Mouse (Mus musculus): ENCODE data around the gene Trim2. TPM values are rescaled to one million over a fixed set of nuclear protein-coding genes. Genes with fewer than 3 reads are reported as not detected.

Trim2 gene
- polyA plus RNA-seq, 1 experiment from 2014 or later: 194 TPM

GRCm38 (mm10) chr3:84278809-84279208, 27.9 kb downstream of the Trim2 start:
- Histone ChIP-seq H3K27ac (replicated peaks) (no peak overlapping the region), H3K4me2 (replicated peaks) (no peak overlapping the region), H3K4me3 (no peak overlapping the region), H3K27me3 (no peaks in the 10 kb centered on the region), H3K9ac (replicated peaks) (no peak overlapping the region), H3K36me3 (0 out of 2 replicates have a peak, but pooled peaks cover 3% of the 10 kb centered on the region), H3K4me1 (peaks cover 35% of the 10 kb centered on the region), H3K9me3 (no peaks in the 10 kb centered on the region)
- no peak for ATAC-seq (replicated peaks)
- WGBS: 67% methylated on average over 4 of the region's 4 CpGs

DNA sequence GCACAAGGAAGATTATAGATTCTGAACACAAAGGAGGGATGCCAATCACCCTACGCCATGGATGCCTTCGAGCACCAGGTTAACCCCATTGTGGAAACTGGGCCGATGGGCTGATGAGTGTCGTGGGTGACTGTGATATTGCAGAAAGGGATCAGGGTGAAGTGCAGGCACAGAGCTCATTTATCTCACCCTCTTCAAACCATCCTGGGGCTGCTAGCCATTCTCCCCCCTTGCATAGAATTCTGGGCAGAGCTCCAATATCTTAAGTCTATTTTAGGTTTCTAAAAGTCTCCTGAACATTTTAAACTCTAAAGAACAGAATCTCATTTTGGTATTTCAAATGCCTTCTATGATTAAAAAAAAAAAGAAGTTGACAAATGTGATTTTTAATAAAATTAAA, 31.6 kb downstream of the Trim2 start:
- WGBS: 64% methylated on average over 4 of the region's 4 CpGs
- Histone ChIP-seq H3K4me2 (replicated peaks) (no peak overlapping the region), H3K4me1 (peaks cover 29% of the 10 kb centered on the region), H3K4me3 (no peak overlapping the region), H3K27ac (replicated peaks) (no peak overlapping the region), H3K9ac (replicated peaks) (no peak overlapping the region), H3K9me3 (no peaks in the 10 kb centered on the region), H3K36me3 (0 out of 2 replicates have a peak, but pooled peaks cover 3% of the 10 kb centered on the region), H3K27me3 (no peaks in the 10 kb centered on the region)
- ATAC-seq (replicated peaks): no peak

- WGBS: 83% methylated on average over 10 of the region's 10 CpGs
- no peak overlapping the region for H3K4me2 ChIP-seq (replicated peaks)
- ATAC-seq (replicated peaks): no peak
These were observed 34.2 kb downstream of the Trim2 start for GRCm38 (mm10) chr3:84272293-84273015.

GRCm38 (mm10) chr3:84271794-84272193, 34.9 kb downstream of the Trim2 start:
- no peak overlapping the region for H3K4me2 ChIP-seq (replicated peaks)
- H3K4me3 ChIP-seq: no peak overlapping the region
- H3K4me1 ChIP-seq: peaks cover 26% of the 10 kb centered on the region
- no peak overlapping the region for H3K9ac ChIP-seq (replicated peaks)
- ATAC-seq (replicated peaks): no peak
- H3K27me3 ChIP-seq: no peaks in the 10 kb centered on the region
- H3K9me3 ChIP-seq: no peaks in the 10 kb centered on the region
- no peak overlapping the region for H3K27ac ChIP-seq (replicated peaks)
- WGBS: 89% methylated on average over 10 of the region's 10 CpGs
- no peaks in the 10 kb centered on the region for H3K36me3 ChIP-seq

More at GRCm38 (mm10) chr3:84272293-84273015, 34.2 kb downstream of the Trim2 start:
- no peaks in the 10 kb centered on the region for H3K27me3 ChIP-seq
- no peak overlapping the region for H3K4me3 ChIP-seq
- 0 out of 2 replicates have a peak, but pooled peaks cover 1% of the 10 kb centered on the region for H3K36me3 ChIP-seq
- H3K9ac ChIP-seq (replicated peaks): no peak overlapping the region
- no peaks in the 10 kb centered on the region for H3K9me3 ChIP-seq
- no peak overlapping the region for H3K27ac ChIP-seq (replicated peaks)
- H3K4me1 ChIP-seq: peaks cover 26% of the 10 kb centered on the region

DNA sequence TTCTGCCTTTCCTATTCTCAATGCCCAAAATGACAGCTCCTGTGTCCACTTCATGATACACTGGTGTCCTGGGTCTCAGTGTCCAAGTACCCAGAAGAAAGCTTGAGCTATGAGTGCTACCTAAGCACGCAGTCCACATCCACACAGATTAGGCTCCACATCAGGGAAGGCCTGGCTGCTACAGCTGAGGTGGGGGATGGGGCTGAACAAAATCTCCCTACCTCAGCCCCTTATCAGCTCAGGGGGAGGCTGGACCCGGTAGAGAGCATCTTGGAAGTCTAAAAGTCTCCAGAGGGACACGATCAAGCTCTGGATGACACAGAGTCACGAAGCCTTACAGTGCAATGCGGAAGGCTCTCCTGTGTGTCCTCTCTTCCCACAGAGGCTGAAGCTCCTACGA, 35.6 kb downstream of the Trim2 start:
- Histone ChIP-seq H3K27me3 (no peaks in the 10 kb centered on the region), H3K9ac (replicated peaks) (no peak overlapping the region), H3K9me3 (no peaks in the 10 kb centered on the region), H3K4me2 (replicated peaks) (no peak overlapping the region), H3K4me3 (no peak overlapping the region), H3K27ac (replicated peaks) (no peak overlapping the region; the same call in 1 of the 2 replicates), H3K4me1 (peaks cover 26% of the 10 kb centered on the region), H3K36me3 (no peaks in the 10 kb centered on the region)
- 69% methylated on average over 6 of the region's 6 CpGs for WGBS
- 0 out of 2 replicates have a peak, but pooled peaks have one; percentile 10 for ATAC-seq (replicated peaks)

DNA sequence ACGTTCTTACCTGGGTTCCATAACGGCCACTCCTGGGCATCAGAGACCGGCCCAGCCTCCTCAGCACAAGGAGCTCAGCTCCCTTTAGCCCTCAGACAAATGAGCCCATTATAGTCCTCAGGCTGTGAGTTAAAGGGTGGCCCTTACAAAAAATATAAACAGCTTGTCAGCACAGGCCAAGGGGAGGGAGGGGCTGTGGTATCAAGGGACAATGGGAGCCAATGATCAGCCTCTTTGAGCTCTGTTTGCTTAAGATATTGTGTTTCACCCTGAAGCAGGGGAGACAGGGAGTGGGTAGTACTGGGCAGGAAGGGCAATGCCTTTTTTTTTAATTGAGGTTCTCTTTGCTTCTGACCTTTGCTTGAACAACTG, 36.1 kb downstream of the Trim2 start:
- H3K27ac ChIP-seq (replicated peaks): peak overlapping the region; percentile 8; the same call in 1 of the 2 replicates
- no peaks in the 10 kb centered on the region for H3K27me3 ChIP-seq
- H3K36me3 ChIP-seq: no peaks in the 10 kb centered on the region
- H3K9ac ChIP-seq (replicated peaks): 0 out of 2 replicates have a peak overlapping the region, but pooled peaks have one; percentile 2
- H3K9me3 ChIP-seq: no peaks in the 10 kb centered on the region
- ATAC-seq (replicated peaks): peak; percentile 53
- H3K4me2 ChIP-seq (replicated peaks): peak overlapping the region; percentile 22; the same call in 1 of the 2 replicates
- H3K4me3 ChIP-seq: no peak overlapping the region
- peaks cover 26% of the 10 kb centered on the region for H3K4me1 ChIP-seq
- WGBS: 2% methylated on average over 3 of the region's 3 CpGs

- Histone ChIP-seq H3K9me3 (no peaks in the 10 kb centered on the region), H3K4me2 (replicated peaks) (peak overlapping the region; percentile 22; the same call in 1 of the 2 replicates), H3K4me1 (peaks cover 28% of the 10 kb centered on the region), H3K27ac (replicated peaks) (peak overlapping the region; percentile 8; the same call in 1 of the 2 replicates), H3K9ac (replicated peaks) (0 out of 2 replicates have a peak overlapping the region, but pooled peaks have one; percentile 2), H3K4me3 (no peak overlapping the region), H3K27me3 (no peaks in the 10 kb centered on the region), H3K36me3 (no peaks in the 10 kb centered on the region)
- 13% methylated on average over 13 of the region's 13 CpGs for whole genome bisulfite sequencing
- ATAC-seq (replicated peaks): peak; percentile 60
These were observed 36.6 kb downstream of the Trim2 start for GRCm38 (mm10) chr3:84269987-84270623.

DNA sequence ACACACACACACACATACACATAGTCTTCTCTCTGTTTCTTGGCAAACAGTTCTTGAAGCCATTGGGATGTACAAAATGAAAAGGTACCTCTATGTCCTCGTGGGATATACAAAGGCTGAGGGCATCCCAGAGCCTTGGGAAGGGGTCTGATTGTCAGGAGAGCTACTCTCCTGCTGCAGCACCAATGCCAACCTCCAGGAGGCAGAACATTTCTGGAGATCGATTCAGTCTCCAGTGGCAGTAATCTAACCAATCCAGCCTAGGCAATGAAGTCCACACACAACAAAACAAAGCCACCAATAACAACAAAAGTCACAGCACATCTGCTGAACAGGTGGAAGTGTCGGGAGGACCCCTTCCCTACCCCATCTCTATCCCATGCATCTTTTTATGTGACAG, 38.2 kb downstream of the Trim2 start:
- 60% methylated on average over 3 of the region's 3 CpGs for WGBS
- Histone ChIP-seq H3K9ac (replicated peaks) (no peak overlapping the region), H3K4me1 (peaks cover 33% of the 10 kb centered on the region), H3K4me3 (no peak overlapping the region), H3K9me3 (no peaks in the 10 kb centered on the region), H3K4me2 (replicated peaks) (no peak overlapping the region), H3K27me3 (no peaks in the 10 kb centered on the region), H3K27ac (replicated peaks) (no peak overlapping the region), H3K36me3 (no peaks in the 10 kb centered on the region)
- no peak for ATAC-seq (replicated peaks)

DNA sequence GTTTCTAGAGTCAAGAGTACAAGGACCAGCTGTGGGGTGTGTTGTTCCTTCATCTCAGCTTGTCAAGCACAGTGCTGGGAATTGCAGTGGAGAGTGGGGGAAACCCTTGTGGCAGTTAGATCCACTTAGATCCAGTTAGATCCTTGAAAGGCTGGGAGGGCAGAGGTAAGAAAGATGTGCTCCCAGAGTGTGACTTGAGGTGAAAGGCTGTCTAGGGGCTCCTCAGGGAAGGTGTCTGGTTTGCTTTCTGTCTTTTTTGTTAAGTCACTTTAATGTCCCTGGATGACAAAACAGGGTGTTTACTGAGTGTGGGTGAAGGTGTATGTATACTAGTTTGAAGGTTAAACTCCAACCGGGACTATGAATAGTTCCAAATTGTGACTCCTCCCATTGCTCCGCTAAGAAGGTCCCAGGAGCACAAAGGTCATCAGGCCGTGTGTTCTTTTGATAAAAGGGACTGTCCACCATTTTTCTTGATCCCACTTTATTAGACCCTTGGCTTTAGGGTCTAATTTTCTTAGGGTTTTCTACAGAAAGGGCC, 40.2 kb downstream of the Trim2 start:
- WGBS: 75% methylated on average over 3 of the region's 3 CpGs
- H3K27me3 ChIP-seq: no peaks in the 10 kb centered on the region

GRCm38 (mm10) chr3:84265084-84265483, 41.6 kb downstream of the Trim2 start:
- no peaks in the 10 kb centered on the region for H3K36me3 ChIP-seq
- no peak for ATAC-seq (replicated peaks)
- H3K9ac ChIP-seq (replicated peaks): no peak overlapping the region
- WGBS: 39% methylated on average over 1 of the region's 1 CpGs
- H3K4me2 ChIP-seq (replicated peaks): no peak overlapping the region
- H3K27me3 ChIP-seq: no peaks in the 10 kb centered on the region
- peaks cover 40% of the 10 kb centered on the region for H3K4me1 ChIP-seq
- no peaks in the 10 kb centered on the region for H3K9me3 ChIP-seq
- H3K27ac ChIP-seq (replicated peaks): no peak overlapping the region
- no peak overlapping the region for H3K4me3 ChIP-seq

More for the DNA sequence above, 40.2 kb downstream of the Trim2 start:
- Histone ChIP-seq H3K9ac (replicated peaks) (no peak overlapping the region), H3K9me3 (no peaks in the 10 kb centered on the region), H3K4me1 (peaks cover 40% of the 10 kb centered on the region), H3K27ac (replicated peaks) (no peak overlapping the region), H3K4me2 (replicated peaks) (no peak overlapping the region), H3K4me3 (no peak overlapping the region), H3K36me3 (no peaks in the 10 kb centered on the region)
- ATAC-seq (replicated peaks): no peak

GRCm38 (mm10) chr3:84264395-84264794, 42.3 kb downstream of the Trim2 start:
- Histone ChIP-seq H3K4me1 (peaks cover 37% of the 10 kb centered on the region), H3K36me3 (no peaks in the 10 kb centered on the region), H3K4me2 (replicated peaks) (no peak overlapping the region), H3K27me3 (no peaks in the 10 kb centered on the region), H3K9ac (replicated peaks) (no peak overlapping the region), H3K27ac (replicated peaks) (no peak overlapping the region), H3K4me3 (no peak overlapping the region), H3K9me3 (no peaks in the 10 kb centered on the region)
- ATAC-seq (replicated peaks): no peak
- WGBS: 41% methylated on average over 2 of the region's 2 CpGs

DNA sequence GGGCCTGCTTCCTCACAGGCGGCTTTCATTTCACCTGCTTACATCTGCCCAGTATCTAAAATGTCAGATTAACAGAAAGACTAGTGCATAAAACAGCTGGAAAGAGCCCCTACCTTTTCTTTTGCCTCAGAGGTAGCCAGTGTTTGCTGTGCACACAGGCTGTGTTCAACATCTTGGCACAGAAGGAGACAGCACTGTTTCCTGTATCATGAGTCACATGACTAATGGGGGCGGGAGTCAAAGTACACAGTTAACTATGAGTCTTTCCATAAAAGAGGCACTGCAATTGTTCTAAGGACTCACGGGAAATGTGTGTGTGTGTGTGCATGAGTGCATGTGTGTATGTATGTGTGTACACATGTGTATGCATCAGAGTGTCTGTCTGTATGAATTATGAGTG, 43.9 kb downstream of the Trim2 start:
- H3K27me3 ChIP-seq: no peaks in the 10 kb centered on the region
- no peak for ATAC-seq (replicated peaks)
- H3K9ac ChIP-seq (replicated peaks): no peak overlapping the region
- H3K4me2 ChIP-seq (replicated peaks): no peak overlapping the region
- 87% methylated on average over 3 of the region's 3 CpGs for WGBS
- H3K4me3 ChIP-seq: no peak overlapping the region
- H3K4me1 ChIP-seq: peaks cover 48% of the 10 kb centered on the region
- H3K36me3 ChIP-seq: no peaks in the 10 kb centered on the region
- H3K9me3 ChIP-seq: no peaks in the 10 kb centered on the region
- H3K27ac ChIP-seq (replicated peaks): no peak overlapping the region
